Mouse (Mus musculus): ENCODE data around the gene Prcd. TPM values are rescaled to one million over a fixed set of nuclear protein-coding genes. Genes with fewer than 3 reads are reported as not detected.
"Not testable (repeated sequence)": the region's sequence is repeated elsewhere in the genome, so short reads cannot be mapped to it uniquely, and the experiment has no call there.

Prcd gene
- polyA plus RNA-seq, 1 experiment from 2014 or later = 0.86 TPM

DNA sequence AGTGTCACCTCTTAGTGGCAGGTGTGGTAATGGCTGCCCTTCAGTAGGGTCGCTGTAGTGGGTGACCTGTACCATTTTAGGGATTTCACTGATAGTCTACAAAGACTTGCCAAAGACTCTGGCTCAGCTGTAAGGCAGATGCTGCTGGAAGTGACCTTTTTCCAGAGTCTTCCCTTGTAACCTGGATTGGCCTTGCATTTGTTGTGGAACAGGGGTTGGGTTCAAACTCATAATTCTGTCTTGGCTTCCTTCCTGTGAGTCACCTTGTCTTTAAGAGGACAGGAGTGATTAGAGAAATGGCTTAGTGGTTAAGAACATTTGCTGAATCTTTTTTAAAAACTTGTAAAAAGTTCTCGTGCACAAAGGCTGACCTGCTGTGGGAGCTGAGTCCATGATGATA, 20.1 kb downstream of the Prcd start:
- Histone ChIP-seq H3K4me2 (replicated peaks) (peak overlapping the region; percentile 79), H3K9me3 (no peaks in the 10 kb centered on the region), H3K27me3 (no peaks in the 10 kb centered on the region), H3K9ac (peak overlapping the region; percentile 87; the same call in 1 of the 2 replicates), H3K36me3 (peaks cover 47% of the 10 kb centered on the region), H3K4me3 (peak overlapping the region; percentile 90; the same call in 1 of the 2 replicates), H3K27ac (no peak overlapping the region), H3K4me1 (peaks cover 33% of the 10 kb centered on the region)
- ATAC-seq (ENCODE audit: insufficient number of reproducible peaks, insufficient read depth, low FRiP score, low TSS enrichment) = no peak
- 85% methylated on average over 2 of the region's 2 CpGs for WGBS

DNA sequence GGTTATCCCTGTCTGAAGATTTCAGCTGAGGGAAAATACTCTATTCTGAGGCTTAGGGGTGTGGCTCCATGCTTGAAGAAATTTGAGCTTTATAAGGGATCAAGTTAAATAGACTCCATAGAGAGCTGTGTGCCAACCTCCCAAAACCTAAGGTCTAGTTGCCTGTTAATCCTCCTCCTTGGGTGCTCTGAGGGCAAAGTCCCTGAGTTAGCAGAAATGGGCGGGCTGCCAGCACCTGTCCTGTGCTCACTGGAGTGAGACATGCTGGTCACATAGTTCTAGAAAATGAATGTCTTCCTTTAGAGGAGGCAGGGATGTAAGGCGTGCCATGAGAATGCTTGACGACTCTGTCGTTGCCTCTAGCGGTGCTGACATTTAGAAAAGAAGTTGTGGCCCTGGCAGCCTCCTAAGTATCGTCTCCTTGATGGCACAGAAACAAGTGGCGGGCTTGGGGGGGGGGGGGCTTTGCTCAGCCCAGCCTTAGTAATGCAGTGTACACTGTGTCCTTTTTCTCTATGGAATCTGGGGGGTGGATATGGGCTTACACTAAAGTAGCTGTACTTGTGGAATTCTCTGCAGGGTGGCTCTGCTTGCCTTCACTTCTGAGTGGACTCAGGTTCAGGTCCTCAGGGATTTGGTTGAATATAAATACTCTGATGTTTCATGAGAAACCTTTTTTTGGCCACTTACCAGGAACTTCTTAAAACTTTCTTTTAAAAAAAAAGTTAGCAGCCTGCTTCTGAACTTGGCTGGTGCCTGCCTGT, 21.5 kb downstream of the Prcd start:
- H3K9ac ChIP-seq = no peak overlapping the region
- WGBS = 86% methylated on average over 7 of the region's 7 CpGs
- no peaks in the 10 kb centered on the region for H3K27me3 ChIP-seq
- peaks cover 60% of the 10 kb centered on the region for H3K36me3 ChIP-seq
- no peak overlapping the region for H3K4me2 ChIP-seq (replicated peaks)
- H3K4me3 ChIP-seq = no peak overlapping the region
- H3K4me1 ChIP-seq = peaks cover 23% of the 10 kb centered on the region
- H3K27ac ChIP-seq = no peak overlapping the region
- H3K9me3 ChIP-seq = no peaks in the 10 kb centered on the region
- ATAC-seq (ENCODE audit: insufficient number of reproducible peaks, insufficient read depth, low FRiP score, low TSS enrichment) = no peak

DNA sequence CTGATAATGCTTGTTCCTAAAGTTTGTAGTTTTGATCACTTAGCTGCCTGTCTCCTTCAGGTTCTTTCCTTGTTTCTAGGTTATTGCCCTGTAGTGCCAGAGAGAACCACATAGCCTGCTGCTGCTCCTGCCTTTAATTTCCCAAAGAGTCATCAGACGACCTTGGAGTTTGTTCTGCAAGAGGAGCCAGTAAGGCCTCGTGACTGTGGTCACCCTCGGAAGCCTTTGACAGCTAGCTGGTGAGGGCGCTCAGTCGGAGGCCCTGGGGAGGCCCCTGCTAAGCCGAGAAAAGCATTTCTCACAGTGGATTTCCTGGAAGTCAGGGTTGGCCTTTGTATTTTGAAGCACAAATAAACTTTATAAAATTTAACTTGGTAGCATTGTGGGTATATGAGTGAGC, 22.1 kb downstream of the Prcd start:
- H3K27me3 ChIP-seq; ATAC-seq (ENCODE audit: insufficient number of reproducible peaks, insufficient read depth, low FRiP score, low TSS enrichment); H3K4me2 ChIP-seq (replicated peaks); H3K9me3 ChIP-seq; H3K27ac ChIP-seq; H3K4me3 ChIP-seq; H3K9ac ChIP-seq: not testable (repeated sequence)
- 79% methylated on average over 6 of the region's 6 CpGs for WGBS
- H3K4me1 ChIP-seq = peaks cover 21% of the 10 kb centered on the region
- peaks cover 60% of the 10 kb centered on the region for H3K36me3 ChIP-seq

DNA sequence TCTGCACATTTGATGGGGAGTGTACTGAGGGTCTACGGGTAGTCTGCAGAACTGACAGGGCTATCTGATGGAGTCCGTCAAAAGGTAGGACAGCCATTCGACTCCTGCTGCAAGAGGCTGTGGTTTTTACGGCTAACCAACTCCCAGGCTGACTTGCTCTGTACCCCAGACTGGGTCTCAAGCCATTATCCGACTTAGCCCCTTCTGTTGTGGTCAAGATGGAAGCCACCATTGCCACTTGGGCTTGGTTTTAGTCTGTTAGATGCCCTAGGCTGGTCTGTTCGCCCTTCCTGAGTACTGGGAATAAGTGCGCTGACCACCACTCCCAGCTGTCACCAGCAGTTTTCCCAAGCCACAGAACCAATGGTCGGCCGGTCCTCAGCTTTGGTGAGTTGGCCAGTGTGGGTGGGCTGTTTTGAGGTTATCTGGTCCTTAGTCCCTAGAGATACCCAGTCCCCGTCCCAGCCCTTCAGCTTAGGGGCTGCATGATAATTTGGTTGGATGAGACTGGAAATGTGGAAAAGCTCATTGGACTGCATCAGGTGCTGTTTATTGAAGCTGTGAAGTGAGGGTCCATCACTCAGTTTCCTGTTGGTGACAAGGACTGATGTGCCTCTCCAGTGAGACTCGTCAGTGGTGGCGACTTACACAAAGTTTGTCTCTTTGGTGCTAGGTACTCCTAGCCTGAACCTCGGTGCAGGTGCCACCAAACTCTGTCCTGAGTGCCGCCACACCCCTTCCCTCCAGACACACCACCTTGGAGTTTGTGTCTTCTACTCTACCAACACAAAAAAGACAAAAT, 23.0 kb downstream of the Prcd start:
- no peaks in the 10 kb centered on the region for H3K27me3 ChIP-seq
- no peak for ATAC-seq (ENCODE audit: insufficient number of reproducible peaks, insufficient read depth, low FRiP score, low TSS enrichment)
- no peak overlapping the region for H3K27ac ChIP-seq
- no peak overlapping the region for H3K9ac ChIP-seq
- no peak overlapping the region for H3K4me3 ChIP-seq
- peaks cover 17% of the 10 kb centered on the region for H3K4me1 ChIP-seq
- 89% methylated on average over 14 of the region's 14 CpGs for WGBS
- H3K36me3 ChIP-seq = peaks cover 67% of the 10 kb centered on the region
- no peaks in the 10 kb centered on the region for H3K9me3 ChIP-seq
- H3K4me2 ChIP-seq (replicated peaks) = no peak overlapping the region

DNA sequence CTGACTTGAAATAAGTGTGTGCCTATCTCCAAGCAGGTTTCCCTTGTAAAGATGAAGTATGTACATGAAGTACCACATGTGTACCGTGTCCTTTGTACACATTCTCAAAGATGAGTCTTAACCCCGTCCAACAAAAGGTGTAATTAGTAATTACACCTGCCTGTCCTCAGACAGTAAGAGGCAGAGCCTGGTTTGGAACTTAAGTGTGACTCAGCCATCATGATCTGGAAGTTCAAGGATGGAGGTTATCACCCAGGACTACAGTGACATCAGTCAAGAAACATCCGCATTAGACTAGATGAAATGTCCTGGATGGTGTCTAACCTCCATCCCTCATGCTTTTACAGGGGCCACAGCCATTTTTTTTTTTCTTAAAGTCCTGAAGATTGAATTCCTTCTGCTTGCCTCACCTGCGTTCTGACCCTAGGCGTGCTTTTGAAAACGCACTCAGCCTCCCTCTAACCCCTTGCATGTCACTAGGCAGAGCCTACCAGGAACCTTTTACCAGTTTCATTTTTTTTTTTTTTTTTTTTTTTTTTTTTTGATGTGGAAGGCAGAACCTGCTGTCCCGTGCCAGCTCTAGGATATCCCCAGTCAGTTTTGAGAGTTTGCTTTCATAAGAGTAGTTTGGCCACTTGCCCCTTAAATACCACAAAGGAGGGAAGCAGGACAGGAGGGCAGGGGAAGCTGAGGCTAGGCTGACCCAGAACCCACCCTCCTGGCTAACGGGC, 24.5 kb downstream of the Prcd start:
- no peak overlapping the region for H3K4me2 ChIP-seq (replicated peaks)
- no peak for ATAC-seq (ENCODE audit: insufficient number of reproducible peaks, insufficient read depth, low FRiP score, low TSS enrichment)
- no peaks in the 10 kb centered on the region for H3K27me3 ChIP-seq
- H3K4me3 ChIP-seq = no peak overlapping the region
- H3K4me1 ChIP-seq = peaks cover 12% of the 10 kb centered on the region
- peaks cover 73% of the 10 kb centered on the region for H3K36me3 ChIP-seq
- H3K9me3 ChIP-seq = no peaks in the 10 kb centered on the region
- WGBS = 84% methylated on average over 8 of the region's 8 CpGs
- no peak overlapping the region for H3K27ac ChIP-seq
- H3K9ac ChIP-seq = no peak overlapping the region

DNA sequence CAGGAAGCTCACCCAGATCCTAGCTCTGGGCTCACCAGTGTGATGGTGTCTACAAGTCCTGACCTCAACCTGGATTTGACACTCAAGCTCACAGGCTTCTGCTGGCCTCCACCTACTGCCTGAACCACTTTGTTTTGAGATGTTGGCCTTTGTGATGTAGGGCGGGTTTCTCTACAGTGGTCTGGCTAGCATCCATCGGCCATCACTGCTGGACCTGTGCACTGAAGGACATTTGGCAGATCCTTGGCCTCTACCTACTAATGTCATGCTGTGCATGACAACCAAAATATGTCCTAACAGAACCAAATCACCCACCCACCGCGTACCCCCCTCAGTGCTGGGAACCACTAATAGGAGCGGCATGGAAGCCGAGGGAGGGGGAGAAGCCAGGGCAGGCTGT, 25.8 kb downstream of the Prcd start:
- Histone ChIP-seq H3K4me3 (no peak overlapping the region), H3K9ac (no peak overlapping the region), H3K4me1 (peaks cover 5% of the 10 kb centered on the region; the same call in 1 of the 2 replicates), H3K27me3 (no peaks in the 10 kb centered on the region), H3K27ac (no peak overlapping the region), H3K9me3 (no peaks in the 10 kb centered on the region), H3K4me2 (replicated peaks) (no peak overlapping the region), H3K36me3 (peaks cover 63% of the 10 kb centered on the region)
- no peak for ATAC-seq (ENCODE audit: insufficient number of reproducible peaks, insufficient read depth, low FRiP score, low TSS enrichment)
- WGBS = 91% methylated on average over 6 of the region's 6 CpGs

DNA sequence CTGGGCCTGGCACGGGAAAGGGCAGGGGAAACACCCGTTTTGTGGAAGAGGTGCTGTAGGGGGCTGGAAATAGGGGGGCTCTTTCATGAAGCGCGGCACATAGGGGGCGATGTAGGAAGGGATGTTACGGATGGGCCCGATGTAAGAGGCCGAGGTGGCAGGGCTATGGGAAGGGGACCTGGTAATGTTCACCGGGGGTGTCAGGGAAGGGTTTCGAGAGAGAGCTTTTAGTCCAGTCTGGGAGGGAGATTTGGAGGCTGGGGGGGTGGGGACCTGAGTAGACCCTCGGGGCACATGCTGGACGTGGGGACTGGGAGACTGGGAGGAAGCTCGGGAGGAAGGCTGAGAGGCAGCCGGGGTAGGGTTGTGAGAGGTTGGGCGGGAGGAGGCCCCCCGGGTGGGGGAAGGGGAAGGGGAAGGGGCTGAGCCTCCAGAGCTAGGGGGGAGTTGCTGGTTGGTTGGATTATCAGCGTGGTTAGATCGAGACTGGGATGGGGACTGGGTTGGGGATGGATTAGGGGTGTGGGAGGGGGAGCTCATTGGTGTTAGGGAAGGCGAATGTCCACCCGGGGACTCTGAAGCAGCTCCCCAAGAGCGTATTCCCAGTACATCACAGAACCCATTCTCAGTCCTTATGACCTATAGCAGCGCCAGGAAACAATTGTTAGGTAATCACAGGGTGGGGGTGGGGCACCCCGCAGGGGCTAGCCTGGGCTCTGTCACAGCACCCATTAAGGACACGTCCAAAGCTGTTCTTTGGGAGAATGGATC, 27.2 kb downstream of the Prcd start:
- no peaks in the 10 kb centered on the region for H3K27me3 ChIP-seq
- H3K27ac ChIP-seq = no peak overlapping the region
- H3K4me2 ChIP-seq (replicated peaks) = no peak overlapping the region
- H3K9me3 ChIP-seq = no peaks in the 10 kb centered on the region
- peaks cover 57% of the 10 kb centered on the region for H3K36me3 ChIP-seq
- no peak for ATAC-seq (ENCODE audit: insufficient number of reproducible peaks, insufficient read depth, low FRiP score, low TSS enrichment)
- H3K9ac ChIP-seq = no peak overlapping the region
- H3K4me1 ChIP-seq = no peaks in the 10 kb centered on the region
- WGBS = 69% methylated on average over 24 of the region's 24 CpGs
- no peak overlapping the region for H3K4me3 ChIP-seq

DNA sequence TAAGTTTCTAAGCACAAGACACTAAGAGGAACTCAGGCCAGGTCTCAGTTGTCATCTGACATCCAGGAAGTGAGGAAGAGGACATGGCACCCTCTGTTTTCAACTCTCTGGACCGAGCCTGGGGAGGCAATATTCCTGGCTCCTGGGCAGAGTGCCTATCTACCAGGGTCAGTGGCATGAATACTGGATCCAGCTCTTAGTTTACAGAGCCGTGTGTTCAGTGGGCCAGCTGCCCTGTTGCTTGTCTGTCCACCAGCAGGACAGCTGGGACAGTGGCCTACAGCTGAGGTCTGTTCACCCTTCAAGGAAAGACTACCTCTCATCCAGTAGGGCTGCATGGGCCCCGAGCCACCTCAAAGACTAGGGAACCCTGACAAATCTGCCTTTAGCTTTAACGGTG, 27.8 kb downstream of the Prcd start:
- Histone ChIP-seq H3K27ac (no peak overlapping the region), H3K4me1 (no peaks in the 10 kb centered on the region), H3K36me3 (peaks cover 57% of the 10 kb centered on the region), H3K27me3 (no peaks in the 10 kb centered on the region), H3K4me3 (no peak overlapping the region), H3K9me3 (no peaks in the 10 kb centered on the region), H3K9ac (no peak overlapping the region), H3K4me2 (replicated peaks) (no peak overlapping the region)
- no peak for ATAC-seq (ENCODE audit: insufficient number of reproducible peaks, insufficient read depth, low FRiP score, low TSS enrichment)
- 85% methylated on average over 4 of the region's 4 CpGs for WGBS

DNA sequence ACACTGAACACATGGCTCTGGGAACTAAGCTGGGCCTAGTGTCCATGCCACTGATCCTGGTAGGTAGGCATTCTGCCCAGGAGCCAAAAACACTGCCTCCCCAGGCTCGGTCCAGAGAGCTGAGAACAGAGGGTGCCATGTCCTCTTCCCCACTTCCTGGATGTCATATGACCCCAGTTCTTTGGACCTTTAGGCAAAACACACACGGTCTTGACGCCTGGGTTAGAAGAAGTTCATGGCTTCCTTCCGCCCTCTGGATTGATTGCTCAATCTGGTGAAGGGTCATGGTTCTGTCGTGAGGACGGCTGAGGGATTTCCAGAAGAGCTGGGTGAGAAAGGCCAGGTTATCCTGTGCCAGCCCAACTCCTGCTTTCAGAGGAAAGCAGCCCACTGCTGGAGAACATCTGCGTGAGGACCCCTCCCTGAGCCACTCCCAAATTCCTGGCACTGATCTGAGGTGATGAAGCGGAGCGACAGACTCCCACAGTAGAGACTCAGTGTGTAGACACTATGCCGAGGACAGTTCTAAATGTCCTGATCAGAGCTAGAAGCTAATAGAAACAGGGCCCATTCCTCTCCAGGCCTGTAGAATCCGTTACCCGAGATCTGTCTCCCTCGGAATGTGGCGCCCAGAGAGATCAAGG, 29.3 kb downstream of the Prcd start:
- ATAC-seq (ENCODE audit: insufficient number of reproducible peaks, insufficient read depth, low FRiP score, low TSS enrichment) = no peak
- H3K4me1 ChIP-seq = no peaks in the 10 kb centered on the region
- no peaks in the 10 kb centered on the region for H3K9me3 ChIP-seq
- H3K27me3 ChIP-seq = no peaks in the 10 kb centered on the region
- no peak overlapping the region for H3K27ac ChIP-seq
- H3K9ac ChIP-seq = no peak overlapping the region
- H3K4me3 ChIP-seq = no peak overlapping the region
- 74% methylated on average over 14 of the region's 14 CpGs for WGBS
- no peak overlapping the region for H3K4me2 ChIP-seq (replicated peaks)
- H3K36me3 ChIP-seq = peaks cover 45% of the 10 kb centered on the region

DNA sequence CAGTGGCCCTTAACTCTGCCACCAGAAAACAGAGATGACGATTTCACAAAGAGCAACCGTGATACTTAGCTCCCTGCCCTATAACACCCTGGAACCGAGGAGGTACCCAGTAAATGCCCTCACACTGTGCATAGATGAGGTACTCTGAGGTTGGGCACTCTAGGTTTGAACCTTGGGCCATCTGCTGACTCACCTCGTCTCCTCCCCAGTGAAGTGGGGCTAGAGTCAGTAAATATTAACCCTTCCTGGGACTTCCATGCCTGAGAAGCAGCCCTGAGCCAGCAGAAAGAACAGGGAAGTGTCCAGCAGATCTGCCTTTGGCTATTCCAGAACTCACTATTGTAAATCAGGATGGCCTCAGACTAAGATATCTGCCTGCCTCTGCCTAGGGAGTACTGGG, 30.4 kb downstream of the Prcd start:
- H3K4me1 ChIP-seq = no peaks in the 10 kb centered on the region
- no peak overlapping the region for H3K4me2 ChIP-seq (replicated peaks)
- no peak overlapping the region for H3K9ac ChIP-seq
- no peak overlapping the region for H3K4me3 ChIP-seq
- no peaks in the 10 kb centered on the region for H3K9me3 ChIP-seq
- H3K36me3 ChIP-seq = peaks cover 40% of the 10 kb centered on the region
- no peaks in the 10 kb centered on the region for H3K27me3 ChIP-seq
- 75% methylated on average over 4 of the region's 4 CpGs for WGBS
- no peak for ATAC-seq (ENCODE audit: insufficient number of reproducible peaks, insufficient read depth, low FRiP score, low TSS enrichment)
- H3K27ac ChIP-seq = no peak overlapping the region

DNA sequence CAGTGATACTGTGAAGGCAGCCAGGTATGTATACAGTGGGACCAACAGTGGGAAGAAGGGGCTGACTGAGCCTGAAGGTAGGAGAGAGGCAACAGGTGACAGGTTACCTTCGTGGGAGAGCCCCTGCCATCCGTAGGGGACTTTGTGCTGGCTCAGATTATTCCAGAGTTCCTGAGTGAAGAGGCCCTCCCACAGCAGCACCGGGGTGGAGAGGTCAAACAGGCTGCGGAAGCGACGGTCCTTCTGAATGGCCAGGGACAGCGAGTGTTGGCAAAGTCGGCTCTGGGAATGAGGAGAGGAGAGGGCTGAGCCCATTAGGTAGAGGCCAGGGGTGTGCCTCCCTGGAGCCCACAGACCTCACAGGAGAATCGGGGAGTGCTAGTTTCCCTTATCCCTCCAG, 32.4 kb downstream of the Prcd start:
- Histone ChIP-seq H3K27ac (no peak overlapping the region), H3K36me3 (peaks cover 29% of the 10 kb centered on the region), H3K4me2 (replicated peaks) (no peak overlapping the region), H3K9me3 (no peaks in the 10 kb centered on the region), H3K27me3 (no peaks in the 10 kb centered on the region), H3K9ac (no peak overlapping the region), H3K4me3 (no peak overlapping the region), H3K4me1 (no peaks in the 10 kb centered on the region)
- ATAC-seq (ENCODE audit: insufficient number of reproducible peaks, insufficient read depth, low FRiP score, low TSS enrichment) = no peak
- 74% methylated on average over 9 of the region's 9 CpGs for WGBS

All from embryonic facial prominence, embryonic 12.5 days (tissue).